Mouse (Mus musculus): ENCODE measurements around the gene Nckap5.

The Nckap5 gene

GRCm38 (mm10) chr1:126557791-126558294 lies 272.8 kb downstream of the Nckap5 start:
- no peak for DNase-seq (ENCODE audit: low spot score in 2 of 2)

- no peak for DNase-seq (ENCODE audit: low spot score in 2 of 2)
These were observed 282.6 kb downstream of the Nckap5 start for GRCm38 (mm10) chr1:126547979-126548378.

DNA sequence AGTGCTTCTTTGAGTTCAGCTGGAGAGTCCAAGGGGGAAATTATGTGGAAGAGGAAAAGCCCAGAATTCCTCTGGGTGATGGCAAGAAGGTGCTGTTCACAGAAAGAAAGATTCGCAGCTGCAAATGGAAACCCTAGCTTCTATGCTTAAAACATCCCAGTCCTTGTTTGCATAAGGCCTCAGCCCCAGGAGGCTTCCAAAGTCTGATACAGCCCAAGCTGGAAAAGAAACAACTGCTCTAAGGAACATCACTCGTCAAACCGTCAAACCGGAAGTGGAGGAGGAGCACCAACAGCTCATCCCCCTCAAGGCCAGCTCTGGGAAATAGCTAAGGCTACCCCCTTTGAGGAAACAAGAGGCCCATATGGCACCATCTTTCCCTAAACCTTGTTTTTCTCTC lies 286.1 kb downstream of the Nckap5 start:
- no peak for DNase-seq (ENCODE audit: low spot score in 2 of 2)

DNA sequence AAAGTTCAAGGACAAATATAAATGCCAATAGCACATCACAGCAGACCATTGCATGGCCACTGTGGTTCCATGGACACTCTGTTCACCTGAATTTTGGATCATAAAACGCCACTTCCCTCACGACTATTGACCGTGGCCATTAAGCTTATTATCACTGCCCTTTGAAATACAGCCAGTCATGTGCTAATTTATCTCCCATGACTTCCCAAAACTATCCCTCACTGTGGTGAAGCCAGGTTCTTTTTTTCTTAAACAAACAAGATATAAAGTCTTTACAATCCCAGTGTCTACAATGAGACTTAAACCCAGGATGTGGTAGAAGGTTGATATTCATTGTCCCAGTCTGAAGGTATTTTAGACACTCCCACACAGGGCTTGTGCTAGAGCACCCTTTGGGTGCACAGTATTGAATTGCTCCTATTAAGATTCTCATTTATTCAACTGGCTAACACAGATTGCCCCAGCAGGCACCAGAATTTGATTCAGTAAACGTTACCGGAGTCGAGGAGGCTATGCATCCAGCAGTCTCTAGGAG lies 293.3 kb downstream of the Nckap5 start:
- no peak for DNase-seq (ENCODE audit: low spot score in 2 of 2)

DNA sequence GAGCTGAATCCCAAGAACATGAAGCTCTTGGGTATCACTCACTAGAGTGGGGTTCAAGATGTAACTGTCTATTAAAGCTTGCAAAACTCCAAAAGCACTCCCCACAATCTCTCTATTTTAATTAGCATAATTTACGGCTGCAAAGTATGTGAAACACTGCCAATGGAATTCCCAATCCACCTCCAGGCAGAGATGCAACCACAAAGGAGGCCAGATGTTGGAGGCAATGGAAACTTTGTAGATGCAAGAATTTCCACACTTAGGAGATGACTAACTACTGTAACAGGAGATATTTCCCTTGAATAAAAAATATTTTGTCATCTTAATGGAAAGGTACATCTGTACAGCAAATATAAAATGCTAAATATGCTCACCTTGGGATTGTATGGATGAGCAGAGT lies 295.1 kb downstream of the Nckap5 start:
- DNase-seq (ENCODE audit: low spot score in 2 of 2), result no peak

GRCm38 (mm10) chr1:126534046-126534445 lies 296.6 kb downstream of the Nckap5 start:
- no peak for DNase-seq (ENCODE audit: low spot score in 2 of 2)

- DNase-seq (ENCODE audit: low spot score in 2 of 2), result no peak
These were observed 302.5 kb downstream of the Nckap5 start for GRCm38 (mm10) chr1:126528043-126528598.

DNA sequence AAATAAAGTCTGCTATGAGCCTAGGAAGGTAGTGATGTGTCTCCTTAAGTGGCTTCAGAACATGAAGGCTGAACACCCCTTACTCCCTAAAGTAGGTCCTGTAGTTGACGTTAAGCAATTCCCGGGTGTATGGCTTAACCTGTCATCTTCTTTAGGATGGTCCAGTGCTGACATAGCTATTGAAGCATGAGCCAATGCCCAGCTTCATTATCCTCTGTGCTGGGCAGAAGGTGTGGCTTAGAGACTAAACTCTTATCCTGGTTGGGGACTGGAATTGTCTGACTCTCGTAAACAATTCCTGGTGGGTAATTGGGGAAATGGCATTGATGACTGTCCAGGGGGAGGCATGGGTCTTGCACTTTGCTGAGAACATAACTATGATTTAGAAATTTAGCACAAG lies 312.5 kb downstream of the Nckap5 start:
- no peak for DNase-seq (ENCODE audit: low spot score in 2 of 2)

DNA sequence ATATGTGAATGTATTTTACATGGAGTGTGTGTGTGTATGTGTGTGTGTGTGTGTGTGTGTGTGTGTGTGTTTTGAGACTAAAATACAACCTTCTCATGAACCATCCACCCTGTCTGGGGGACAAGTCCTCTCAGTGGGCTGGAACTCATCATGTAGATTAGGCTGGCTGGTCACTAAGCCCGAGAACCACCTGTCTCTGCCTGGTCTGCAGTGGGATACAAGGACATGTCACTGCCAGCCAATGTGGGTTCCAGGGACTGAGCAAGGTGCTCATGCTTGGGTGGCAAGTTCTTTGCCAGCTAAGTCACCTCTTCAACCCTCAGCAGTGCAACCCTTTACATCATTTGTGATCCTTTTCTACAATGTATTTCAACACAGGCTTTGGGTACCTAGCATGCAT lies 313.2 kb downstream of the Nckap5 start:
- no peak for DNase-seq (ENCODE audit: low spot score in 2 of 2)

DNA sequence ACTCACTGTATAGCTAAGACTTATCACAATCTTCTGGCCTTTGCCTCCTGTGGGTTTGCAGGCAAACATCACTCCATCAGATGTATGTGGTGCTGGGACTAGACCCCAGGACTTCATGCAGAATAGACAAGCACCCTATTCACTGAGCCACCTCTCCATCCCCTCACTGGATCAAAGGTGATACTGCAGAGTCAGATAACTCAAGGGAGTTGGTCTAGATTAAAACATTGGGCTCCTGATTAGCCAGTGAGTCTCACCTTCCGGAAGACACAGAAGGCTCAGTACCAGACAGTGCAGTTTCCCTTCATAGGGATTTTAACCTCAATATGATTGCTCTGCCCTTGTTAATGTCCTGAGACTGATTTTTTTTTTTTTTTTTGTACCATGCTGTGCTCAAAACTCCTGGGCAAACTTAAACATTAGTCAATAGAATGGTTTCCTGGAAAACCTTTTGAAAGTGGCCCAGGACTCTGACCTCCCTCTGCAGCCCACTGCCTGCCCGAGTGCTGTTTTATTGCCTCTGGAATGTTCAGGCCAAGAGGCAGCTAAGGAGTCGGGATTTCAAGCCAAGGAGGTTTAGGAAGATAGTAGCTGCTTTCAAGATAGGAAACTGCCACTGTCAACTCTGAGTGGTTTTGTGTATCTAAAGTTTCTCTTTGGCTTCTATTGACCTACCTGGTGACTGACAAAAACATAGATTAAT lies 315.4 kb downstream of the Nckap5 start:
- DNase-seq (ENCODE audit: low spot score in 2 of 2), result no peak

- no peak for DNase-seq (ENCODE audit: low spot score in 2 of 2)
These were observed 318.7 kb downstream of the Nckap5 start for GRCm38 (mm10) chr1:126511835-126512445.

DNA sequence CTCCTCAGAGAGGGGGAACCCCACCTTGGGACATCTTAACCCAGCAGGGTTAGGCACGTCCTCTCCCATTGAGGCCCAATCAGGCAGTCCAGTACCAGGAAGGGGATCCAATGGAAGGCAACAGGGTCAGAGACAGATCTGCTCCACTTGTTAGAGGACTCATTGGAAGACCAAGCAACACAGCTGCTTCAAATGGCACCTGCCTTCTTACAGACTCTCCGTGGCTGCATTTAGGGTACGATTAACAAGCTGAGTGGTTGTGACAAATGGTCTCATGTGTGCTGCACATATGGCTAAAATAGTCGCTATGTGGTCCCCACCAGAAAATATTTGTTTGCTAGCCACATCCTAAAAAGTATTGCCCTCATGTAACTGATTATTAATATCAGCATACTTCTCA lies 325.9 kb downstream of the Nckap5 start:
- DNase-seq (ENCODE audit: low spot score in 2 of 2), result no peak

DNA sequence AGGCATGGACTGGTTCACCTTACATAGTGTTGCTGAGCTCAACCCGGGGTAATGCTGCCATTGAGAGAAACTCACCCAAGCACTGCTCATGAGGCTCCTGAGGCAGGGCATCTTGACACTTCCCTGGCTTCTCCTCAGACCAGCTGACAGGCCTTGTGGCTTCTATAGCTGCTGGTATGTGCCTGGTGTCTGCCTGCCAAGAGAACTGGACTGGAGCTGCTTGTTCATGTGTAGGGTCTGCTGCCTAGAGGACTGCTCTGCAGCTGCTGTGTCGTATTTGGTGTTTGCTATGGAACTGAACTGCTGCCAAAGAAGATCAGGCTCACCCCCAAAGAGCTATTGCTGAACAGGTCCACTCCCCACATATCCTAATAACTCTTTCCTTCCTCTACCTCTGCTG lies 327.9 kb downstream of the Nckap5 start:
- DNase-seq (ENCODE audit: low spot score in 2 of 2), result no peak

DNA sequence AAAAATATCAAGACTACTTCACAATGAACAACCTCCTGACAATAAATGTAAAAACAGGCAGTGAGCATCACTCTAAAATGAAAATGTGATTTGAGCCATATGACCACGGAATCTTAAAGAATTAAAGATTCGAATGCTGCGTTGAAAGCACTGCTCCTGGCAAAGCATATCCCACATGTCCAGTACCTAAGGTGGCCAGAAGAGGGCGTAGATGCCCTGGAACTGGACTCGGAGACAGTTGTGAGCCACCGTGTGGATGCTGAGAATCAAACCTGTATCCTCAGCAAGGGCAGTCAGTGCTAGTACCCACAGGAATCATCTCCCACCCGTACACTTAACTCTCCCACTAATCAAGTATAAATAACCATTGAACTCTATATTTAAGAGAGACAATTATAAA lies 333.9 kb downstream of the Nckap5 start:
- no peak for DNase-seq (ENCODE audit: low spot score in 2 of 2)

GRCm38 (mm10) chr1:126492206-126493071 lies 338.2 kb downstream of the Nckap5 start:
- no peak for DNase-seq (ENCODE audit: low spot score in 2 of 2)

GRCm38 (mm10) chr1:126491412-126491811 lies 339.2 kb downstream of the Nckap5 start:
- no peak for DNase-seq (ENCODE audit: low spot score in 2 of 2)

DNA sequence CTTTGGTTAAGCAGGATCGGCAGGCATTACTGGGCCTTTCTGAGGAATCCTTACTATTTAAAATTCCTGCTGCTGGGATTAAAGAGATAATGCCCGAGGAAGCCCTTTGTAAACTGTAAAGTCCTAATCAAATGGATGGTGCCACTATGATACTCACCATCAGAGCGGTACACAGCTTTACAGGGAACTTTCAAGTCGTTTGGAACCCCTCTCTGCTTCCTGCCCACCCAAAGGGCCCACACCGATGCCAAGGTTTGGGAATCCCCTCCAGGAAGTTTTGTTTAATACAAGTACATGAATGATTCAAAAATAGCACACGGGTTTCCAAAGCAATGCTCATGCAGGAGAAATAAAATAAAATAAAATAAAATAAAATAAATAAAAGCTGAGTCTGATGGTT lies 340.3 kb downstream of the Nckap5 start:
- DNase-seq (ENCODE audit: low spot score in 2 of 2), result no peak

GRCm38 (mm10) chr1:126484664-126485087 lies 345.9 kb downstream of the Nckap5 start:
- no peak for DNase-seq (ENCODE audit: low spot score in 2 of 2)

DNA sequence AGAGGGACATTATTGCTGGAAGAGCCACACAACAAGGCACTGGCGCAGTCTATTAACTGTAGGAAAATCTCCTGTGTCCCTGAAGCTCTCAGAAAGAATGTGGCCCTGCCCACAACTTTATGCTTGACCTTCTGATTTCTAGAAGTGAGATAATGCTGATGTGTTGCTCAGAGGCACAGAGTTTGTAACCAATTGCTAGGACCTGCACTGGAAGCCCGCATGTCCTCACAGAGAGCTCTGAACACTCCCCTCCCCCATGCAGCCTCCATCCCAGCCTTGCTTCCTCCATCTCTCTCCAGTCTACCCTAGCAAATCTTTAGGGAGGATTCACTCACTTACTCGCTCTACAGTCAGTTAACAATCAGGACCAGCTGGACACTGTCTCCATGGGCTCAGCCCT lies 346.9 kb downstream of the Nckap5 start:
- no peak for DNase-seq (ENCODE audit: low spot score in 2 of 2)

GRCm38 (mm10) chr1:126481459-126482228 lies 349.0 kb downstream of the Nckap5 start:
- no peak for DNase-seq (ENCODE audit: low spot score in 2 of 2)

DNA sequence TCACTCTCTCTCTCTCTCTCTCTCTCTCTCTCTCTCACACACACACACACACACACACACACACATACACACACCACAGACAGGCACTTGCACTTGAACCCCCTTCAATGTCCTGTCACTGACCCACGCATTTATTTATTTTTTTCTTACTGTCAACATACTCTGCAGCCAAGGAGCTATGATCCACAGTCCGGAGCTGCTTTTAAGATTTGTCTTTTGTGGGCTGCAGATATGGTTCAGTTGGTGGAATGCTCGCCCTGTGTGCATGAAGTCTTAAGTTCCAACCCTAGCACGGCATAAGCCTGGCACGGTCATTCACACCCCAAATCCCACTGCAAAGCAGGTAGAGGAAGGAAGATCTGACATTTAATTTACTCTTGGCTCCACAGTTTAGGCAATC lies 357.6 kb downstream of the Nckap5 start:
- no peak for DNase-seq (ENCODE audit: low spot score in 2 of 2)

Data from spleen, postnatal 14 days (tissue).